Mouse (Mus musculus) testis, adult 2 months (tissue): ENCODE measurements around the gene Arf1.

Experiments
- CTCF ChIP-seq: fragments of 200-500 bp; IDR thresholded peaks from 2 replicates; pipeline ENCODE4 v1.5.1; 2012; ENCODE audit warnings: low read depth, mild to moderate bottlenecking, inconsistent platforms, low read length, moderate library complexity; ENCODE audit not compliant: control insufficient read depth, insufficient read depth, insufficient replicate concordance
- POLR2A ChIP-seq: fragments of 200-500 bp; IDR thresholded peaks from 2 replicates; pipeline ENCODE4 v1.6.1; 2012; ENCODE audit warnings: low read depth, mild to moderate bottlenecking, inconsistent platforms, low read length, moderate library complexity; ENCODE audit not compliant: control insufficient read depth

DNA sequence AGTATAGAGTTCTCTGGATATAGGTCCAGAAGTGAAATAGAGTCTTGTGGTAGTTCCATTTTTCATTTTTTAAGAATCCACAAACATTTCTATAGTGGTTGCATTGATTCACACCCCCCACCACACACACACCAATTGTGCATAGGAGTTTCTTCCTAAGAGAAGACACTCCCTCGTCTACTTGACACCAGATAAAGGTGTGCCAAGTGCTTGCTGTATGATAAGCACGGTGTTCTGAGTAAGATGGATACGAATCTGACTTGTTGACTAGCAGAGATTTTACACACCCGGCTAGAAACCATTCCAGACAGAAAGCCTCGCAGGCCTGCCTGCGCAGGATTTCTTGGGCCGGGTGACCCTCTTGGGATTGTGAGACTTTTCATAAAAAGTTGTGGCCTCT, 31.6 kb upstream of the Arf1 start:
- no peak for TF ChIP-seq CTCF
- no peak for TF ChIP-seq POLR2A
